Mouse (Mus musculus): ENCODE results near the gene Ddr1.

- TF ChIP-seq CTCF (IDR thresholded peaks at IDR 0.05; ENCODE audit: low read depth) (peak; percentile 64), EP300 (IDR thresholded peaks at IDR 0.05; ENCODE audit: low read depth) (no peak)
Measured at GRCm38 (mm10) chr17:35705836-35706235, 1.4 kb upstream of the Ddr1 start.

All from liver, embryonic 14.5 days (tissue).